ENCODE assay signal across 24 mouse cellular contexts in the genomic region with DNA sequence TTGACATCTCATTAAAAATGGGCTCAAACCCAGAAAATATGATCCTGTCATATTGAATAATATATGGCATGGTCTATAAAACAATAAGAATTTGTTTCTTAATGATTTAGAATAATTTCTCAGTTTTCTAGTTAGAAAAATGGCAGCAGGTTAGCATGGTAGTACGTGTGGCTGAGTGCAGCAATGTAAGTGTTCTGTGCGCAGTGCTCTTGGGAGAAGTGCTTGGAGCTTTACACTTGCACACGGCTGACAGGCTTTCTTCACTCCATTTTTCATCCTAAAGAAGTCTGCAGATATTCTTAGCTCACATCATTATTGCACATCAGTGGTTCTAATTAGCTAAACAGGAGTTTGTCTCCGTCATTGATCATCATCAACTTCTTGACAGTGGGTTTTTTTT.
"Had no signal": no experiment of that assay in that cellular context is flagged by ENCODE, and none has a peak within 500 bp of the region (broad histone marks: within the 10 kb centered on the region; RNA-seq: fewer than 3 reads in every experiment).

No protein-coding gene starts in this region.

- H3K4me2 ChIP-seq: heart, embryonic 12.5 days; hindbrain, embryonic 14.5 days; intestine, embryonic 15.5 days; limb, embryonic 13.5 days; limb, embryonic 15.5 days had no signal

- H3K9ac ChIP-seq: heart, embryonic 12.5 days; hindbrain, embryonic 14.5 days; intestine, embryonic 15.5 days; limb, embryonic 13.5 days; limb, embryonic 15.5 days had no signal

- H3K27ac ChIP-seq: gastrocnemius, adult 2 months; heart, embryonic 10.5 days; hindbrain, embryonic 10.5 days; hindbrain, embryonic 14.5 days; intestine, embryonic 15.5 days; layer of hippocampus, adult 2 months; limb, embryonic 13.5 days; limb, embryonic 15.5 days had no signal

- H3K9me3 ChIP-seq: heart, embryonic 10.5 days; hindbrain, embryonic 10.5 days; intestine, embryonic 15.5 days; limb, embryonic 13.5 days; limb, embryonic 15.5 days had no signal

- ATAC-seq: hindbrain, embryonic 16.5 days; inflammation-experienced regulatory T-cells, adult 6 months; intestine, embryonic 15.5 days; intestine, postnatal 0 days had no signal

- H3K4me1 ChIP-seq: heart, embryonic 10.5 days; heart, embryonic 12.5 days; intestine, embryonic 15.5 days; limb, embryonic 15.5 days had no signal

- H3K36me3 ChIP-seq: heart, embryonic 10.5 days; heart, embryonic 12.5 days; hindbrain, embryonic 10.5 days; intestine, embryonic 15.5 days; limb, embryonic 13.5 days; limb, embryonic 15.5 days had no signal

- H3K27me3 ChIP-seq: heart, embryonic 12.5 days; intestine, embryonic 15.5 days; limb, embryonic 13.5 days; limb, embryonic 15.5 days had no signal

- H3K4me3 ChIP-seq: gastrocnemius, adult 2 months; heart, embryonic 10.5 days; heart, embryonic 12.5 days; hindbrain, embryonic 10.5 days; intestine, embryonic 15.5 days; layer of hippocampus, adult 2 months; limb, embryonic 13.5 days; limb, embryonic 15.5 days had no signal

- DNase-seq: gastrocnemius, adult 2 months; gastrocnemius, postnatal 10 days; gastrocnemius, postnatal 25 days; heart, adult 18-20 months; heart, postnatal 10 days; heart, postnatal 4 days; kidney, adult 18-20 months; kidney, adult 8-10 months; kidney, postnatal 10 days; kidney, postnatal 25 days; kidney, postnatal 4 days; layer of hippocampus, postnatal 36 days; left cerebral cortex, postnatal 4 days had no signal
